Mouse (Mus musculus) liver, postnatal 0 days (tissue): Measurements from ENCODE around the gene Ctu2.

ENCODE experiments used
- CTCF ChIP-seq: sonication (generic); IDR thresholded peaks from 2 replicates; pipeline ENCODE4 v1.5.1; 2016; ENCODE audit warnings: antibody characterized with exemption, low read depth
- EP300 ChIP-seq: IDR thresholded peaks from 2 replicates; pipeline ENCODE4 v1.6.1; 2016; ENCODE audit warnings: antibody characterized with exemption, low read depth, mild to moderate bottlenecking

- TF ChIP-seq CTCF (no peak), EP300 (no peak)
These were observed 47.9 kb downstream of the Ctu2 start for GRCm38 (mm10) chr8:122523652-122524360.
